Mouse (Mus musculus) heart, postnatal 0 days (tissue): ENCODE measurements around the gene Anxa5.

ENCODE experiments used
- CTCF ChIP-seq: IDR thresholded peaks from 2 replicates; pipeline ENCODE4 v1.5.1; 2016; ENCODE audit warnings: antibody characterized with exemption, control low read depth, low read depth
- EP300 ChIP-seq: IDR thresholded peaks from 2 replicates; pipeline ENCODE4 v1.6.1; 2016; ENCODE audit warnings: antibody characterized with exemption, low read depth

- TF ChIP-seq CTCF (no peak), EP300 (no peak)
Measured at GRCm38 (mm10) chr3:36478776-36479175, 3.1 kb upstream of the Anxa5 start.
